Comparison of ENCODE assay signal across 31 mouse cellular contexts in the genomic region with DNA sequence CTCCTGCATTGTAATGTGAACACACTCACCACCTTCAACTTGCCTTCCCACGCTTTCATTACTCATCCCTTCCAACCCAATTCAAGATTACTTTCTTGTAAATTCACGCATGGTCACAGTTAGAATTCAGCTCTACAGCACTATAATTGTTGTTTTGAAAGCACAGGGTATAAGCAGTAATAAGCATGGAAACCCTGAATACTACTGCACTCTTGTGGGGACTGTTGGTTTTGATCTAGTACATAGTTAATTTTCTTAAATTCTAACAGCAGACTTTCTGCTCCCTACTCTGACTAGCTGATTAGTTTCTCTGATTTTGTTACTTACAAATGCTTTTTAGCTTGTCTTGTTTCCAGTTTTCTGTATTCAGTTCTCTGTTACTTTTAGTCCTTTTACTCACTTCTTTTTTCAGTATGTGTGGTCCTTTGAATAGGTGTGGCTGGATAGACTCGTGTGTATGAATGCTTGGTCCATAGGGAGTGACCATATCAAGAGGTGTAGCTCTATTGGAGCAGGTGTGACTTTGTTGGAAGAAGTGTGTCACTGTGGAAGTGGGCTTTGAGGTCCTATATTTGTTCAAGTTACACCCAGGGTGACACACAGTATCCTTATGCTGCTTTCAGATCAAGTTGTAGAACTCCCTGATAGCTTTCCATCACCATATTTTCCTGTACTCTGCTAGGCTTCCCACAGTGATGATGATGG. TPM values are rescaled to one million over a fixed set of nuclear protein-coding genes. Genes with fewer than 3 reads are reported as not detected.
A peak's percentile ranks its signal among the peaks of the same experiment; 100 is the strongest.
DNase-seq lines count a peak whose midpoint lies in the region; ATAC-seq and TF ChIP-seq lines count a peak whose summit lies in the region.
"Had no signal": no experiment of that assay in that cellular context is flagged by ENCODE, and none has a peak within 500 bp of the region (broad histone marks: within the 10 kb centered on the region; RNA-seq: fewer than 3 reads in every experiment).

No protein-coding gene starts in this region.

- no peaks in the 10 kb centered on the region for H3K4me1 ChIP-seq in kidney, postnatal 0 days (replicated peaks; ENCODE audit: insufficient read depth, low read length)
- H3K4me1 ChIP-seq in kidney, adult 2 months (ENCODE audit: control insufficient read depth, insufficient read depth, low read length): no peaks in the 10 kb centered on the region
- no peaks in the 10 kb centered on the region for H3K4me1 ChIP-seq in stomach, embryonic 16.5 days (ENCODE audit: control insufficient read depth, insufficient read depth, low read length)
- H3K4me1 ChIP-seq in liver, embryonic 11.5 days (replicated peaks; ENCODE audit: control insufficient read depth, insufficient read depth, low read length): no peaks in the 10 kb centered on the region
- H3K4me1 ChIP-seq: embryonic facial prominence, embryonic 13.5 days; embryonic facial prominence, embryonic 15.5 days; forebrain, embryonic 10.5 days; forebrain, embryonic 12.5 days had no signal

- peak; percentile 17; the same call in 1 of the 2 replicates for TF ChIP-seq CTCF in kidney, postnatal 0 days (IDR thresholded peaks at IDR 0.05; ENCODE audit: low read depth)
- TF ChIP-seq CTCF in kidney, adult 2 months (conservative IDR thresholded peaks at IDR 0.05; ENCODE audit: insufficient read depth, insufficient read length, low read depth, low read length): no peak

- ATAC-seq in kidney, postnatal 0 days (replicated peaks; ENCODE audit: low FRiP score, low read depth): no peak
- ATAC-seq in stomach, embryonic 16.5 days (ENCODE audit: insufficient read depth, low FRiP score): peak; percentile 68; the same call in 1 of the 2 replicates
- no peak for ATAC-seq in liver, embryonic 11.5 days (replicated peaks; ENCODE audit: low FRiP score)
- ATAC-seq: CD4-positive, CD25-positive, alpha-beta regulatory T cell, adult 4 months; forebrain, embryonic 14.5 days; forebrain, embryonic 16.5 days had no signal

- WGBS in kidney, postnatal 0 days: 73% methylated on average over 3 of the region's 3 CpGs
- WGBS in kidney, adult 2 months: 75% methylated on average over 3 of the region's 3 CpGs
- WGBS in stomach, embryonic 16.5 days: 76% methylated on average over 3 of the region's 3 CpGs
- WGBS in liver, embryonic 11.5 days: 73% methylated on average over 3 of the region's 3 CpGs

- H3K27ac ChIP-seq in kidney, postnatal 0 days: no peak overlapping the region
- H3K27ac ChIP-seq in kidney, adult 2 months (ENCODE audit: insufficient read depth, low read depth, low read length): no peak overlapping the region
- no peak overlapping the region for H3K27ac ChIP-seq in stomach, embryonic 16.5 days (ENCODE audit: low read length)
- H3K27ac ChIP-seq in liver, embryonic 11.5 days (ENCODE audit: low read depth, low read length): no peak overlapping the region
- H3K27ac ChIP-seq: embryonic facial prominence, embryonic 13.5 days; embryonic facial prominence, embryonic 15.5 days; forebrain, embryonic 10.5 days; forebrain, embryonic 12.5 days had no signal

- intact Hi-C loops in left cerebral cortex, postnatal 10 days (cut with DNase I): no loop called here

- no peaks in the 10 kb centered on the region for H3K36me3 ChIP-seq in kidney, postnatal 0 days (ENCODE audit: insufficient read depth, low read length)
- H3K36me3 ChIP-seq in kidney, adult 2 months (ENCODE audit: control insufficient read depth, insufficient read depth, low read length): no peaks in the 10 kb centered on the region
- no peaks in the 10 kb centered on the region for H3K36me3 ChIP-seq in stomach, embryonic 16.5 days (ENCODE audit: control insufficient read depth, insufficient read depth, low read length)
- no peaks in the 10 kb centered on the region for H3K36me3 ChIP-seq in liver, embryonic 11.5 days (ENCODE audit: control insufficient read depth, insufficient read depth, low read length)
- H3K36me3 ChIP-seq: embryonic facial prominence, embryonic 13.5 days; embryonic facial prominence, embryonic 15.5 days; forebrain, embryonic 10.5 days; forebrain, embryonic 12.5 days; G1E had no signal

- no peak overlapping the region for H3K4me3 ChIP-seq in kidney, postnatal 0 days (replicated peaks; ENCODE audit: low read depth, low read length)
- no peak overlapping the region for H3K4me3 ChIP-seq in kidney, adult 2 months (ENCODE audit: insufficient read depth, low read depth, low read length)
- no peak overlapping the region for H3K4me3 ChIP-seq in stomach, embryonic 16.5 days (replicated peaks; ENCODE audit: low read length)
- H3K4me3 ChIP-seq in liver, embryonic 11.5 days (ENCODE audit: low read depth, low read length): no peak overlapping the region
- H3K4me3 ChIP-seq: embryonic facial prominence, embryonic 13.5 days; embryonic facial prominence, embryonic 15.5 days; erythroblast, embryonic 14.5 days; forebrain, embryonic 10.5 days; forebrain, embryonic 12.5 days had no signal

- H3K27me3 ChIP-seq in kidney, postnatal 0 days (ENCODE audit: insufficient read depth, low read length): no peaks in the 10 kb centered on the region
- no peaks in the 10 kb centered on the region for H3K27me3 ChIP-seq in kidney, adult 2 months (replicated peaks; ENCODE audit: control insufficient read depth, insufficient read depth, low read length)
- H3K27me3 ChIP-seq in stomach, embryonic 16.5 days (ENCODE audit: control insufficient read depth, insufficient read depth, low read length): no peaks in the 10 kb centered on the region
- H3K27me3 ChIP-seq in liver, embryonic 11.5 days (replicated peaks; ENCODE audit: control insufficient read depth, insufficient read depth, low read length): no peaks in the 10 kb centered on the region
- H3K27me3 ChIP-seq: CH12.LX; embryonic facial prominence, embryonic 13.5 days; embryonic facial prominence, embryonic 15.5 days; forebrain, embryonic 12.5 days had no signal

- no peak overlapping the region for H3K9ac ChIP-seq in kidney, postnatal 0 days (ENCODE audit: low read depth, low read length)
- no peak overlapping the region for H3K9ac ChIP-seq in stomach, embryonic 16.5 days (ENCODE audit: low read length)
- H3K9ac ChIP-seq in liver, embryonic 11.5 days (ENCODE audit: low read depth, low read length): no peak overlapping the region
- H3K9ac ChIP-seq: embryonic facial prominence, embryonic 13.5 days; embryonic facial prominence, embryonic 15.5 days; forebrain, embryonic 12.5 days had no signal

- TF ChIP-seq POLR2A in kidney, adult 2 months (IDR thresholded peaks at IDR 0.05; ENCODE audit: low read depth, low read length): no peak

- H3K9me3 ChIP-seq in kidney, postnatal 0 days (replicated peaks; ENCODE audit: low read length): no peaks in the 10 kb centered on the region
- H3K9me3 ChIP-seq in stomach, embryonic 16.5 days (replicated peaks; ENCODE audit: control insufficient read depth, low read length): no peaks in the 10 kb centered on the region
- no peaks in the 10 kb centered on the region for H3K9me3 ChIP-seq in liver, embryonic 11.5 days (ENCODE audit: control insufficient read depth, low read length)
- H3K9me3 ChIP-seq: embryonic facial prominence, embryonic 13.5 days; embryonic facial prominence, embryonic 15.5 days; forebrain, embryonic 10.5 days; forebrain, embryonic 12.5 days; G1E had no signal

- no peak for DNase-seq in kidney, postnatal 0 days (ENCODE audit: low spot score)
- no peak for DNase-seq in kidney, adult 2 months
- DNase-seq in 3T3-L1 (ENCODE audit: low read depth, low spot score): peak; percentile 45
- peak; percentile 27 for DNase-seq in NIH3T3 (ENCODE audit: low read depth)
- no peak for DNase-seq in left cerebral cortex, postnatal 10 days (ENCODE audit: extremely low spot score in 1 of 2, low spot score in 2 of 2)
- DNase-seq in liver, embryonic 11.5 days (ENCODE audit: low spot score): no peak
- no peak for DNase-seq in heart, postnatal 4 days
- DNase-seq: adrenal gland, adult 2 months; adrenal gland, postnatal 10 days; adrenal gland, postnatal 25 days; B cell, adult 2 months; cerebellum, adult 11-12 months; cerebellum, adult 2 months; cerebellum, adult 9-10 months; cerebellum, postnatal 10 days; cerebellum, postnatal 25 days; embryo, embryonic 11 days had no signal

- H3K4me2 ChIP-seq in kidney, postnatal 0 days (ENCODE audit: low read length): no peak overlapping the region
- no peak overlapping the region for H3K4me2 ChIP-seq in stomach, embryonic 16.5 days (ENCODE audit: low read depth, low read length)
- no peak overlapping the region for H3K4me2 ChIP-seq in liver, embryonic 11.5 days
- H3K4me2 ChIP-seq: embryonic facial prominence, embryonic 13.5 days; embryonic facial prominence, embryonic 15.5 days; forebrain, embryonic 12.5 days had no signal

RNA-seq across cellular contexts. Expression of a gene that starts 9.9 kb away (rescaled TPM):
- 0.14 and 0.46 TPM in 2 replicates for polyA plus RNA-seq in kidney, postnatal 0 days (2015; fragmentation: Nextera tagmentation; extraction: Ambion mirVana)
- polyA plus RNA-seq in kidney, adult 2 months (2012; rRNA removed): not detected in 2 replicates
- 161 and 190 TPM in 2 replicates for polyA plus RNA-seq in stomach, embryonic 16.5 days (2015; fragmentation: Nextera tagmentation; extraction: Ambion mirVana)
- not detected for total RNA-seq in left cerebral cortex, postnatal 10 days (2021)
- polyA plus RNA-seq in liver, embryonic 11.5 days (2014; fragmentation: Nextera tagmentation; extraction: Ambion mirVana): not detected in 2 replicates
- not detected for total RNA-seq in heart, postnatal 4 days (2021)
- total RNA-seq: adrenal gland, adult 2 months; adrenal gland, postnatal 10 days; adrenal gland, postnatal 25 days; adrenal gland, postnatal 4 days; CH12.LX; common myeloid progenitor, adult 5-6 weeks; G1E had no signal
- polyA plus RNA-seq: adrenal gland, adult 2 months; CD4-positive, CD25-positive, alpha-beta regulatory T cell, adult 4 months; embryonic facial prominence, embryonic 11.5 days; embryonic facial prominence, embryonic 13.5 days; embryonic facial prominence, embryonic 15.5 days; erythroblast, embryonic 14.5 days; forebrain, embryonic 10.5 days; forebrain, embryonic 12.5 days; forebrain, embryonic 14.5 days; forebrain, embryonic 16.5 days; G1E had no signal

Comparison
In these comparisons a context has a peak if more than half of its experiments do, and no peak if none do; other contexts are left out.
1. DNase-seq: peak in 3T3-L1 (single experiment) and NIH3T3 (single experiment); none in kidney, postnatal 0 days (single experiment), kidney, adult 2 months (single experiment), left cerebral cortex, postnatal 10 days (0 of 2), liver, embryonic 11.5 days (single experiment) and heart, postnatal 4 days (single experiment).
2. RNA of a gene that starts 9.9 kb away (polyA plus RNA-seq): 161 to 190 TPM in stomach, embryonic 16.5 days; 0.14 to 0.46 TPM in kidney, postnatal 0 days, not detected in kidney, adult 2 months and not detected in liver, embryonic 11.5 days; every median in the first group is over 100 times any median in the second.